Mouse (Mus musculus) megakaryocyte-erythroid progenitor cell, adult 5-6 weeks (primary cell): ENCODE results near the gene Sde2. TPM values are rescaled to one million over a fixed set of nuclear protein-coding genes. Genes with fewer than 3 reads are reported as not detected.

Experiments used
- ATAC-seq: replicated peaks from 2 replicates; pipeline ENCODE4 v1.8.0; 2016; ENCODE audit warnings: mild to moderate bottlenecking, inconsistent platforms; ENCODE audit not compliant: severe bottlenecking, poor library complexity, low FRiP score, low TSS enrichment
- total RNA-seq, 2 experiments: library from RNA; stranded (forward) in 1 of 2; stranded (reverse) in 1 of 2; fragments of 200-1000, 215-1000 nt in 1 of 2; fragments of >200 nt in 1 of 2; fragmentation: Nextera tagmentation in 1 of 2; gene quantifications; 2 replicates each; pipeline ENCODE4 v1.2.3; 2014 to 2017

The Sde2 gene
- total RNA-seq, 2 experiments from 2014 or later, result 22.0 to 45.7 TPM

DNA sequence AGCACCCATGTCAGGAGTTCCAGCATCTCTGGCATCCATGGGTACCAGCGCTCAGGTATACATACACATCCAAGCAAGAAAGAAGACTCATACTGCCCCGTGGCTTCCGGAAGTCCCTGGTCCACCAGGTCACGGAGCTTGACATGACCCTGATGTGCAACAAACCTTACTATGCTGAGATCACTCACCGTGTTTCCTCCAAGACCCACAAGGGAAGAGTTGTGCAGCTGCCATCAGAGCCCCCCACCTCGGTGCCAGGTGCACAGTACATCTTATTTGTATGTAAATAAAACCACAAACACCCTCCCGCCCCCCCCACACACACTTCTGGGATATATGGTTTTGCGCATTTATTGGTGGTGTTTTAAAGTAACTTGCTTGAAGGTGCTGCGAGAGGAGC is 24.2 kb downstream of the Sde2 start:
- no peak for ATAC-seq

DNA sequence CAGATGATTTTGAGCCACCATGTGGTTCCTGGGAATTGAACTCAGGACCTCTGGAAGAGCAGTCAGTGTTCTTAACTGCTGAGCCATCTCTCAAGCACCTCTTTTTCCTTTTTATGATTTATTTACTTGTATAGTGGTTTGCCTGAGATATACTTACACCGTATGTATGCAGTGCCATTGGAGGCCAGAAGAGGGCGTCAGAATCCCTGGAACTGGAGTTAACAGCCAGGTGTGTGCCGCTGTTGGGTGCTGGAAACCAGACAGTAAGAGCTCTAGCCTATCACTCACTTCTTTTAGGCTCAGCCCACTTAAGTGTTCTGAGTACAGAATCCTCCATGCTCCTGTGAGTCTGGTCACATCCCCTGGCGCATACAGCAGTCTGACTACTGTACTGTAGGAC is 26.5 kb downstream of the Sde2 start:
- no peak for ATAC-seq

DNA sequence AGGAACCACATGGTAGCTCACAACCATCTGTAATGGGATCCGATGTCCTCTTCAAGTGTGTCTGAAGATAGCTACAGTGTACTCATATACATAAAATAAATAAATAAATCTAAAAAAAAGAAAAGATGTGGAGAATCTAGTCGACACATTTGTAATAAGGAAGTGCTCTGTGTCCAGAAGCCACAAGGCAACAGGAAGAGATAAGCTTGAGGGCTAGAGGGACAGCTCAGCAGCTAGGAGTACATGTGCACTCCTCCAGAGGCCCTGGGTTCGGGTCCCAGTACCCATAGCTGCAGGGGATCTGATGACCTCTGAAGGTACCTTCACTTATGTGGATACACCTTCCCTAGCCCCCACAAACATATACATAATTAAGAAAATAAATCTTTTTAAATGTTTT is 30.8 kb downstream of the Sde2 start:
- ATAC-seq, result no peak

DNA sequence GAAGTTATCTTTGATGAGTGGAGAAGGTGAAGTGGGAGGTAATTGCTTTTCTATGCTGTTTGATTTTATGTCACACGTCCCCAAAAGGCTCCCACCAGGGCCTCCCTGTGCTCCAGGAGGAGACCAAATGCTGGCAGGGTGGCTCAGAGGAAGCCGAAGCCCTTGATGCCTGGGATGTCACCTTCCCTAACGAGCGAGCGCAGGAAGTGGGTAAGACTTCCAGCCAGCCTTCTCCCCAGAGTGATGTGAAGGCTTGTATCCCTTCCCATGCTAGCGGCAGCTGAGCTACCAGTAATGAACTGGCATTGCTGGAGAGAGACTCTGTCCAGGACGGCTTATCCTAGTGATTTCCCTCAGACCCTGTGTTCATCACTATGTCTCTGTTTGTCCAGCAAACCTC is 32.8 kb downstream of the Sde2 start:
- no peak for ATAC-seq

DNA sequence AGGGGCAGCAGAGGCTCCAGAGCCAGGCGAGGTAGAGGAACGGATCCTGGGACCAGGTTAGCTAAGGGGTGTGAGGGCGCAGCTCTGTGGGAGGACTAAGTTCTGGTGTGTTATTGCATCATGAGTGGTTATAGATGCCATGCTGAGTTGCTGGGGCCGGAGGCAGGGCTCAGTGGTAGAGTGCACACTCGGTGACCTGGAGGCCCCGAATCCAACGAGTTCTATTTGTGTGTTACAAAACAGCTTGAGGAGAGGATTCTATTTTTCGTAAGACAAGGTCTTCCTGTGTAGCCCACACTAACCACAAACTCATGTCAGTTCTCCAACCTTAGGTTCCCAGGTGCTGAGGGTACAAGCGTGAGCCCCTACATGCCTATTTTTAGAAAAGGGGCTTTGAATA is 33.6 kb downstream of the Sde2 start:
- no peak for ATAC-seq

DNA sequence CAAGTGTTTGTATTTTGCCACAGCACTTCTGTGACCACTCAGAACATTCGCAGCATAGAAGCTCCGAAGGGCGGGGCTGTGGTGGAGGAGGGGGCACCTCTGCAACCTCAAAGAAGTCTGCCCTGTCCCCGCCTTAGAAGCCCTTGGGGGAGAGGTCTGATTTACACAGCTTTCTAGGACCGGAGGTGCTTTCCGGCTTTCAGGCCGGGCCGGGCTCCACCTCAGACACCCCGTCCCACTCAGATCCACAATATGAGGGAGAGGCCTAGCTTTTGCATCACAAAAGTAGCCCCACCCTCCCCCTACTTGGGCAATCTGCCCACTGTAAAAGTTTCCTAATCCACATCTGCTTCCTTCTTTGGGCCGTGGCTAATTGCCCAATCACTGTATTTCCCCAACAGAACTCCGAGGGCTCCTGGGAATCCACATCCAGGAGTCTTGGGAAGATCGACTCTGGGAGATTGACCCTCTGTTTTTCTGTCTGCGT is 37.7 kb downstream of the Sde2 start:
- peak; percentile 22; the same call in 1 of the 2 replicates for ATAC-seq

DNA sequence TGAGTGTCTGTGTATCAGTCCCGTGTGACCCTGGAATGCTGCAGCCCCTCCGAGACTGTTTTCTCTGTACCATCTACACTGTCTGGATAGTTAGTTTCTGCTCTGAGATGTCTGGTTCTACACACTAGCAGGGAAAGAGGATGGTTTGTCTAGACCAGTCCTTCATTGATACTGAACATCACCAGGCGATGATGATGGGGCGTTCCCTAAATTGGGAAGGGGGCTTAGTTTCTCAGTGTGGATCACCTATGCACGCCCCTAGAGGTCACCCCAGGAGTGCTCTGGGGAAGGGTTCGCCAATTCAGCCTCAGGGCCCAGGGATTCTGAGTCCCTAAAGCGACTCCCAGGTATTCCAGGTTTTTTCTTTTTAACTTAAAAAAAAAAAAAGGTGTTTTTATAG is 38.2 kb downstream of the Sde2 start:
- no peak for ATAC-seq

DNA sequence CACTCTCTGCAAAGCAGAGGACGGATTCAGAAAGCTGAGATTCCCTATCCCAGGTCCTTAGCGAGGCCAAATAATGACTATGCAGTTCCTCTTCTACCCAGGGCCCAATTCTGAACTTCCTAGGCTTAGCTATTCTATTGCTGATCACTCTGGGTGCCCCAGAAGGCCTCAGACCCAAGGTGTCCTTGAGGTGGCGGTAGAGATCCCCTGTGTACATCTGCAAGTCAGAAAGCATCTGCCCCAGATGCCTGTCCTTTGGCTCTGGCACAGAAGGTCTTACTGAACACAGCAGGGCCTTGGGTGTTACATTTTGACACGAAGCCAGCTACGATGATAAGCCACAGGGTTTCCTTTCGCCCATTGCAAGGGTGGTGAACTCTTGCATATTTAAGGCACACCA is 38.9 kb downstream of the Sde2 start:
- peak; percentile 89 for ATAC-seq

DNA sequence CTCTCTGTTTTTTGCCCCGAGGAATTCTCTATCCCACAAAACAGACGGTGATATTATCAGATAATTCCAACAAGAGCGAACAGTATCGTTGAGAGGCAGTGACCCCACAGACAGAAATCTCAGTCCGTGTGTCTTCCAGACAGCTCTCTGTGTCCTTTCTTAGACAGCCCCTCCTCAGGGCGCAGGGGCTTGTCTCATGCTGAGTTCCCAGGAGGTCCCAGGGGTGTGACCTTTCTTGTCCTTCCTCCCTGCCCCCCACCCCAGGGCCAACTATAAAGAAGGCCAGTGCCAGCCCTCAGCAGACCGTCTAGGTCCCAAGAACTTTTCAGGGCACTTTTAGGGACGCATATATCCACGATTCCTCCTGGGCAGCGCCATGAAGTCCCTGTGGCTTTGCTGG is 41.9 kb downstream of the Sde2 start, which contains the start of gene Lefty2:
TSS of gene Lefty2 (plus strand) at position 301 of the 400 bp plus-strand sequence.
- ATAC-seq, result no peak

DNA sequence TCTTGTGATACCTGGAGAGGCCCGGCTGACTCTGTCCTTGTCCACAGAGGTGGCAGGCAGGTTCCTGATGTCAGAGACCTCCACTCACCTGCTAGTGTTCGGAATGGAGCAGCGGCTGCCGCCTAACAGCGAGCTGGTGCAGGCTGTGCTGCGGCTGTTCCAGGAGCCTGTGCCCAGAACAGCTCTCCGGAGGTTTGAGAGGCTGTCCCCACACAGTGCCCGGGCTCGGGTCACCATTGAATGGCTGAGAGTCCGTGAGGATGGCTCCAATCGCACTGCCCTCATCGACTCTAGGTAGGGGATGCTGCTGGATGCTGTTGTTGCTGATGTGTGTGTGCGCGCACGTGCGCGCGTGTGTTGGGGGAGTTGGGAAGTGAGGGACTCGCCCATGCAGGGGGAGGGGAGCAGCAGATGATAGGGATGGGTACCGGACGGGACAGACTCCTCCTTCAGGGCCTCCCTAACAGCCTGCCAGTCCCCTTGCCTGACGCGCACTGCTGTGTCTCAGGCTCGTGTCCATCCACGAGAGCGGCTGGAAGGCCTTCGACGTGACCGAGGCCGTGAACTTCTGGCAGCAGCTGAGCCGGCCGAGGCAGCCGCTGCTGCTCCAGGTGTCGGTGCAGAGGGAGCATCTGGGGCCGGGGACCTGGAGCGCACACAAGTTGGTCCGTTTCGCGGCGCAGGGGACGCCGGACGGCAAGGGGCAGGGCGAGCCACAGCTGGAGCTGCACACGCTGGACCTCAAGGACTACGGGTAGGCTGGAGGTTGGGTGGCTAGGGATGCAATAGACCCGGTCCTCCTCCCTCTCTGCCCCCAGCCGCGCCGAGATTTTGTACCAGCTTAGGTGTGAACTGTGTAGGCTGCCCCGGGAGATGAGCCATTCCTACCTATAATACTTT is 43.4 kb downstream of the Sde2 start:
- peak; percentile 27 for ATAC-seq

DNA sequence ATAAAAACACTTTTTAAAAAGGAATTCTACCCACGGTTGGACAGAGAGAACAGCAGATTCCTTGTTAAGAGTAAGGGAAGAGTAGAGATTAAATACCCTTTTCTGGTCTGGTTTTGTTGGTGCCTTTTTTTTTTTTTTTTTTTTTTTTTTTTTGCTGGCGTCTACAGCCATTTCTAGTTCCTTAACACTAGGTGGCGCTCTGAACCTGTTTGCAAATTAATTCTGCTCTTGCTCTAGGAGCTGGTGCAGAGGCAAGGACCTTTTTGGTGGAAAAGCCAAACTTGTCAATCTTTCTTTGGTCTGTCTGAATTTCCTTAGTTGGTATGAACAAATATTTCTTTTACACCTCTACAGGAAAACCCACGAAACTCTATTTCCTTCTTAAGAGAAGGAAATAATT is 50.2 kb downstream of the Sde2 start:
- ATAC-seq, result no peak

DNA sequence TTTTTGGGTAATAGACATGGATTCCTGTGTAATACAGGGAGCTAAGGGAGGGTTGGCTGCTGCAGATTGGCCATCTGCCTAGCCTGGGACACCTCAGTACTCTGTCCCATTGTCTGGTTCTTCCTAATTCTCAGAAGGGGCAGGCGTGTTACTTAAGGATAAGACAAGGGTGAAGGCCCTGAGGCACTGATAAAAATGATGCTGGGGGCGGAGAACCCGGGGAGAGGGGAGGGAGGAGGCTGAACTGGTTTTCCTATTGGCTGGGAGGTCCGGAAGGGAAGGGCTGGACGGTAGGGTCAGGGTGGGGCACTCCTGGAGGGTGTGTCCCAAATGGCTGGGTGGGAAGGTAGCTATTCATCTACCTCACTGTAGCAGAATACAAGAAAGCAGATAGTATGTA is 52.0 kb downstream of the Sde2 start:
- ATAC-seq, result peak; percentile 88

DNA sequence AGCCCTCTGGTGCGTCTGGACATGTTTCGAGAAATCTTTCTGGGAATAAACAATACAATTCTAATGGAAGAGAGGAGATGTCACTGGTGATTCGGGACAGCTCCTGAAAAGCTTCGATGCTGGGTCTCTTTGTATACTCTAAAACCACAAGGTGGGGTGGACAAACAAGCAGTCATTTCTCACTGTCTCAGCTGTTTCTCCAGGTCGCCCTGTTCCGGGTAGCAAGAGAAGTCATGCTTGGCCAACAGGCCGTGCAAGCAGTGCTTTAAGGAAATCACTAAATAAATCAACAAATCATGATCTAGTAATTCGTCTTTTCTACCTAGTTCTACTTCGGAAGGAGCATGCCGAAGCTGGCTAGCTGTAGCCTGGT is 52.7 kb downstream of the Sde2 start:
- ATAC-seq, result peak; percentile 3; the same call in 1 of the 2 replicates

DNA sequence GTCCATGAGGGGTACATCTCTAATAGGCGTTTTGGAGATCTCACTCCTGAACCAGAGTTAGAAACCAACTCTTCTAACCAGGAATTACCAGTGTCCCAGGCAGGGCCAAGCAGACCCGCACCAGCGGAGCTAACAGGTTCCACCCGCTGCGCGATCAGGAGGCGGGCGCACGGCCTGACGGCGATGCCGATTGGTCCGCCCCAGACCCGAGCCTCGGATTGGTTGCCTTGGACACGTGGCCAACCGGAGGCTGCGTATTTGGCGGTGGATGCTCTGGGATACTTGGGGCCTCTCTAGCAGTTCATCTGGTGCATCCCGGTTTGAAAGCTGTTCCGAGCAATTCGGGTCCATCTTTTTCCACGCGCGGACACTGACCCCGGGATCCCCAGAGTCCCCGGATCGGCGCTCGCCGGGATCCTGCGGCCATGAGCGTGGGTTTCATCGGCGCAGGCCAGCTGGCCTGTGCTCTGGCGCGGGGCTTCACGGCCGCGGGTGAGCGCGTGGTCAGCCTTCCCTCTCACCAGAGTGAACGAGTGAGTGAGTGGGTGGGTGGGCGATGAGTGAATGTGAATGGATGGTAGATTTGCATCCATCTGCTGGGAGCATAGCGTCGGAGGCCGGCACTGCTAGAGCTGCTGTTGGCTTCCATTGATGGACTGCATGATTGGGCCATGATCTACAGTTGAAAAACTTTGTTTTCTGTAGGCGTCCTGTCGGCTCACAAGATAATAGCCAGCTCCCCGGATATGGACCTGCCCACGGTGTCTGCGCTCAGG is 53.3 kb downstream of the Sde2 start, which contains the start of gene Pycr2:
TSS of gene Pycr2 (plus strand) at position 255 of the 776 bp plus-strand sequence.
- peak; percentile 74 for ATAC-seq

DNA sequence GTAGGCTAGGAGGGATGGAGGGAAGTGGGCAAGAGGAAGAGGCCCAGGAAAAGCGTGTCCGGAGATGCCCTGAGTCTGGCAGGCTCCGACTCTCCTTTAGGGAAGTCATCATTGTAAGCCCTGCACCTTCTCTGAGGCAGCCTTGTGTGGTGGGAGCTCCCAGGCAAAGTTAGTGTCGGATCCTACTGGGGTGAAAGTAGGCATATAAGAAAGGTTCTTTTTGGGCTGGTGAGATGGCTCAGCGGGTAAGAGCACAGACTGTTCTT is 53.8 kb downstream of the Sde2 start:
- ATAC-seq, result no peak

DNA sequence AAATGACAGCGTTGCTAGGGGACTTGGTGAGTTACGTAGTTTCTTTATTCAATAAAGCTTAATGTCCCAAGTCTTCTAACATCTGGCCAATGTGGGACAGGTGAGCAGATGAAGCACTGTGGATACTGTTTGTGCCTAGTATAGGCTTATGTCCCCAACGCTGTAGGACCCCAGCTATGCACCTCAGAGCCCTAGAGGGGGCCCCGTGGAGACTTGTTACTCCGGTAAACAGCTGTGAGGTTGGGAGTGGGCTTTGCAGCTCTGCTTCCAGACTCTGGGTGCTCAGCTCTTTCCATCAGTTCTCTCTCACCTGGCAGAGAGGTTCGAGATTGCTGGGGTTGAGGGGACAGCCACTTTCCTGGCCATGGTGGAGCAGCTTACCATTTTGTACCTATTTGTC is 54.4 kb downstream of the Sde2 start:
- no peak for ATAC-seq

DNA sequence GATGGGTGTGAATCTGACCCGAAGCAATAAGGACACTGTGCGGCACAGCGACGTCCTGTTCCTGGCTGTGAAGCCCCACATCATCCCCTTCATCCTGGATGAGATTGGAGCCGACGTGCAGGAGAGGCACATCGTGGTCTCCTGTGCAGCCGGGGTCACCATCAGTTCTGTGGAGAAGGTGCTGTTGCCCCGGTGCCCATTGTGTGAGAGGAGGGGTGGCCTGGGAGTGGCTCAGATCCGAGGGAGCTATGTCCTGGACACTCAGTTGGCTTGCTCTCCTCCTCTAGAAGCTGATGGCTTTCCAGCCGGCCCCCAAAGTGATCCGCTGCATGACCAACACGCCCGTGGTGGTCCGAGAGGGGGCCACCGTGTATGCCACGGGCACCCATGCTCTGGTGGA is 54.9 kb downstream of the Sde2 start:
- no peak for ATAC-seq

DNA sequence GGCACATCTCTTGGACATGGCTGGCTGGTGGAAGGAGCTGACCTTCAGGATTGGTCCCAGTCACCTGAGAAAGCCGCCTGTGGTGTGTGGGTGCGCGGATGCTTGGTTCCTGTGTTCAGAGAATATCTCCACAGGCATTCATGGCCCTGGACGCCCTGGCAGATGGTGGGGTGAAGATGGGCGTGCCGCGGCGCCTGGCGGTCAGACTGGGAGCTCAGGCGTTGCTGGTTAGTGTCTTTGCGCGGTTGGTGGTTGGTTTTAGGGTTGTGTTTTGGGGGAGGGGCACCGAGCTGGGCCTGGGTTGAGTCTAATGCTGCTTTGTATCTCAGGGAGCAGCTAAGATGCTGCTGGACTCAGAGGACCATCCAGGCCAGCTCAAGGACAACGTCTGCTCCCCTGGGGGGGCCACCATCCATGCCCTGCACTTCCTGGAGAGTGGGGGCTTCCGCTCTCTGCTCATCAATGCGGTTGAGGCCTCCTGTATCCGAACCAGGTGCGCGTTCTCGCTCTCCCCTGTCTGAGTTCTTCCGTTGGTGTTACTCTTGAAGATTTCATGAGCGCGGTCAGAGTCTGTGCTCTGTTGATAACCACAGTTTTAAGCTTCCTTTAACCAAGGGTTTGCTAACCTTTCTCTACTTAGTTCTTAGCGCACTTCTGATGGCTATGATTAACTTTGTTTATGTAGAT is 55.7 kb downstream of the Sde2 start:
- ATAC-seq, result no peak; the same call in 1 of the 2 replicates

DNA sequence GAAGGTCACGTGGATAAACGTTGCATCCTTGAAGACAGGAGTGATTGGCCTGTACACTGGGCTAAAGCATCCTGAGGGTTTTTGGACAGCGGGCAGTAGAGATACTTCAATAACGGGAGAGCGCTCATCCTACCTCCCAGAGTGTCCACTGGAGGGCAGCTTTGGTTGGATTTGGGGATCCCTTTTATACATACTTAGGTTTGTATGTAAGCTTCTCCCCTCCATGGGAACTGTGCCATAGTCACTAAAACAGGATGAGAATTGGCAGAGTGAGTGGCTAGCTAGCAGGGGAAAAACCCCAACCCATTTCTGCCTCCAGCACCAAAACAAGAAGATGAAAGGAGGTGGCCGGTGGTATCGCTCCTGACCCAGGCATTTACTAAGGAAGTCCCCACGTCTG is 60.2 kb downstream of the Sde2 start:
- ATAC-seq, result 0 out of 2 replicates have a peak, but pooled peaks have one; percentile 16

DNA sequence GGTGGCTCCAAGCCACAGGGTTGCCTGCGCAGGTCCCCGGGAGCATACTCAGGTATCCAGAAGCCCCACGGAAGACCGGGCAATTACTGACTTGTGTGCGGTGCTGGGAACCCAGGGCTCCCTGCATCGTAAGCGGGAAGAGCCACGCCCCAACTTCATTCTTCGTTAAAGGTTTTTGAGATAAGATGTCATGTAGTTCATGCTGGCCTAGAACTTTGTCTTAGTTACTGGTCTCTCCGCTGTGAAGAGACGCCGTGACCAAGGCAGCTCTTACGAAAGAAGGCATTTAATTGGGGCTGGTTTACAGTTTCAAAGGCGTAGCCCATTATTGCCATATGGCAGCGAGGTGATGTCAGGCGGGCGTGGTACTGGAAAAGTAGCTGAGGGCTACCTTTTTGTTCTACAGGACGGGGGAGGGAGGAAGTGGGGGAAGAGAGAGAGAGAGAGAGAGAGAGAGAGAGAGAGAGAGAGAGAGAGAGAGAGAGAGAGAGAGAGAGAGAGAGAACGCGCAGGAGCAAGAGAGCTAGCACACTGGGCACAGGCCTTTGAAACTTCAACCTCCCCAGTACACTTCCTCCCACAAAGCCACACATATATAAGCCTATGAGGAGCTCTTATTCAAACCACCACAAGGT is 60.8 kb downstream of the Sde2 start:
- peak; percentile 76 for ATAC-seq
